Mouse (Mus musculus): ENCODE data around the gene Sv2c. TPM values are rescaled to one million over a fixed set of nuclear protein-coding genes. Genes with fewer than 3 reads are reported as not detected.

Sv2c gene
- total and polyA plus RNA-seq, 2 experiments from 2014 or later = 7.9 to 24.3 TPM

DNA sequence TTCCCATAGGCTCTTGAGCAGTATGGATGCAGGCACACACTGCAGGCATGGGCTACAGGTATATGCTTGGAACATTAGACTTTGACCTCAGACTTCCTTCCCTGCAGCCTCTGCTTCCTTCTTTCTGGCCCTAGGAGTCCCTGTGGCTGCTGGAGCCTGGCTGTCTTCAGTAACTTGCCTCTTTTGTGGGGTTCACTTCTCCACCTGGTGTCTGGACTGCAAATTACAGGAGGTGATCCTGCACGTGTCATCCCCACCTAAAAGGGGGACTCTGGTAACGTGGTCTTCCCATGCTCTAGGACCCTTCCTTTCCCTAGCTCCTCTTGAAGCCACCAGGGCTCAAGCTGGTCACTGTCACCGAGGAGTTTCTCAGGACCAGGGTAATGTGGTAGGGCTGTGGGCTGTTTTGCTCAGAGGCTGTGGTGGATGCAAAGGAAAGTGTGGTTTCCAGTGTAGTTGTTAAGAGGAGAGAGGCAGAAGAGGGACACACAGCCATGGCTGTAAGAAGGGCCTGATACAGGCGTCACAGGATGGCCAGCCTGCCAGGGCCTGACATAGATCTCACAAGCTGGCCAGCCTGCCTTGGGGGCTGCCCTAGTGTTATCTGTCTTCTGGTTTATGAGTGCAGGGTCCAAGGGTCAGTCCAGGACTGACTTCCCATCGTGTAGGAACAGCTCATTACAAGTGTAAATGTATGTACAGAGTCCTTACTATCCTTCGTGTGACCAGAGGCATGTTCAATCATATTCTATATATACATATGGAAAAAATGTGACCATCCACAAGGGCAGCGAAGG, 181.1 kb downstream of the Sv2c start:
- TF ChIP-seq CTCF (IDR thresholded peaks at IDR 0.05) = peak; percentile 75
- no peak overlapping the region for H3K4me2 ChIP-seq (ENCODE audit: low read depth, low read length, poor library complexity, severe bottlenecking)
- H3K36me3 ChIP-seq (ENCODE audit: insufficient read depth, low read length) = no peaks in the 10 kb centered on the region
- DNase-seq (ENCODE audit: low spot score) = peak; percentile 54
- no peaks in the 10 kb centered on the region for H3K9me3 ChIP-seq (ENCODE audit: low read length)
- 71% methylated on average over 7 of the region's 7 CpGs for WGBS
- no peaks in the 10 kb centered on the region for H3K27me3 ChIP-seq (ENCODE audit: insufficient read depth, low read length)
- H3K27ac ChIP-seq (ENCODE audit: low read depth, low read length) = no peak overlapping the region
- no peak overlapping the region for H3K9ac ChIP-seq (replicated peaks; ENCODE audit: low read length, poor library complexity, severe bottlenecking)
- ATAC-seq (ENCODE audit: low FRiP score) = no peak
- H3K4me1 ChIP-seq (ENCODE audit: insufficient read depth, low read length) = no peaks in the 10 kb centered on the region; the same call in 1 of the 2 replicates
- H3K4me3 ChIP-seq (ENCODE audit: low read depth, low read length) = no peak overlapping the region

DNA sequence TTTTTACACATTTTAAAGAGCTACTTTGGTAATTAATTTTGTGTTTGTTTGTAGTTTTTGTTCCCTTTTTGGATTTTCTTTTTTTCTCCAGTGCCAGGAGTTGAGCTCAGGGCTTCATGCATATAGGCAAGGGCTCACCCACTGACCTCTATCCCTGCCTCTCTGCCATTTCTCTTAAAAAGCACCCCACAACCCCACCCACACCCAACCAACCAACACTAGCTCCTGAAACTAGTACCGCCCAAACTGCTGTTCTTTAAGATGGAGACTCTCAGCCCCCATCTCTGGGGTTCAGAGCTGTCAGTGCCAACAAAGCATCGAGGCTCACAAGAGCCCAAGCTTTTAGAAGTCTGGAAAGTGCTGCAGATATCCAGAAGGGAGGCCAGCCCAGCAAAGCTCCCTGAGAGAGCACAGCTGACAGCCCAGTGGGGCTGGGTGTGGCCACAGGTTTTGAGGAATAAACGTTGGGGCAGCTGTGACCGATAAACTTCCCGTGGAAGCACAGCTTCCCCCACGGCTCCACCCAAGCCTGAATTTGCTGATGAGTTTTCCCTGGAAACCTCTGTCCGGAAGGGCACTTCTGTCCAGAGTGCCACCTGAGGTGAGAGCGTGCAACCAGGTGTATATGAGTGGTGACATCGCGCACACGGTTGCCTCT, 181.8 kb downstream of the Sv2c start:
- DNase-seq (ENCODE audit: low spot score) (no peak), ATAC-seq (ENCODE audit: low FRiP score) (no peak)
- Histone ChIP-seq H3K4me1 (ENCODE audit: insufficient read depth, low read length) (no peaks in the 10 kb centered on the region; the same call in 1 of the 2 replicates), H3K9ac (replicated peaks; ENCODE audit: low read length, poor library complexity, severe bottlenecking) (no peak overlapping the region), H3K9me3 (ENCODE audit: low read length) (no peaks in the 10 kb centered on the region), H3K27ac (ENCODE audit: low read depth, low read length) (no peak overlapping the region), H3K36me3 (ENCODE audit: insufficient read depth, low read length) (no peaks in the 10 kb centered on the region), H3K4me2 (ENCODE audit: low read depth, low read length, poor library complexity, severe bottlenecking) (no peak overlapping the region), H3K27me3 (ENCODE audit: insufficient read depth, low read length) (no peaks in the 10 kb centered on the region), H3K4me3 (ENCODE audit: low read depth, low read length) (no peak overlapping the region)
- TF ChIP-seq CTCF (IDR thresholded peaks at IDR 0.05) = no peak
- WGBS = 85% methylated on average over 11 of the region's 11 CpGs

DNA sequence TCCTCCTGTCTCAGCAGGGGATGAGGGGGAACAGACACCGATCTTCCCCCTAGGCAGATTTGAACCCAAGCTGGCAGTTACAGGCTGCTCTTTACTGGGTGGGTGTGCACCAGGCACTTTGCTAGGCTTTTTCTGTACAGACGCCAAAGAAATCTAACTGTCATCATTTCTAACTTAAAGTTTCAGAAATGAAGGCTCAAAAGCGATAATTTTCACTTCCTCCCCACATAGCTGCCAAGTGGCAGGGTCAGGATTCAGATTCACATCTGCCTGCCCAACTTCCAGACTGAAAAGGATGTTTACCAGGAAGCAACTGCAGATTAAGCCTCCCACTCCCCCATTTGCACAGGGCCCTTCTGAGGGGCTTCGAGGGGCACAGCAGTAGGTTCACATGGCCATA, 183.0 kb downstream of the Sv2c start:
- DNase-seq (ENCODE audit: low spot score) (no peak), ATAC-seq (ENCODE audit: low FRiP score) (no peak)
- Histone ChIP-seq H3K4me1 (ENCODE audit: insufficient read depth, low read length) (no peaks in the 10 kb centered on the region; the same call in 1 of the 2 replicates), H3K4me3 (ENCODE audit: low read depth, low read length) (no peak overlapping the region), H3K9me3 (ENCODE audit: low read length) (no peaks in the 10 kb centered on the region), H3K36me3 (ENCODE audit: insufficient read depth, low read length) (no peaks in the 10 kb centered on the region), H3K9ac (replicated peaks; ENCODE audit: low read length, poor library complexity, severe bottlenecking) (no peak overlapping the region), H3K27me3 (ENCODE audit: insufficient read depth, low read length) (no peaks in the 10 kb centered on the region), H3K27ac (ENCODE audit: low read depth, low read length) (no peak overlapping the region), H3K4me2 (ENCODE audit: low read depth, low read length, poor library complexity, severe bottlenecking) (no peak overlapping the region)
- 78% methylated on average over 4 of the region's 4 CpGs for whole genome bisulfite sequencing
- no peak for TF ChIP-seq CTCF (IDR thresholded peaks at IDR 0.05)

DNA sequence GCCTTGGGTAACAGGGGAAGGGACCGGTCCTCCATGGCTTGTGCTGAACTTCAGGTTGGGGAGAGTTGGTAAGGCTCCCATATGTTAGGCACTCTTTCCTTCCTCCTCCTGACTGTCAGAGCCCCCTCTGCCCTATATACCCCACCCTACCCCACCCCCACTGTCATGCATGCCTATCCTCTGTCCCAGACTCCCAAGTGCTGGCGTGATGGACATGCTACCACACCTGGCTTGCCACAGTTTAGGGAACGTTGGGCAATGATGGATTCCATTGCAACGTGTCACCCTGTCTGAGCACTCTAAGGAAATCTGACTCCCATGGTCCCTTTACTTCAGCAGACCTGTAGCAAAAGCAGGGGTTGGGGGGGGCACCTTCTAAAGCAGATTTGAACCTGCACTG, 183.6 kb downstream of the Sv2c start:
- Histone ChIP-seq H3K36me3 (ENCODE audit: insufficient read depth, low read length) (no peaks in the 10 kb centered on the region), H3K9ac (replicated peaks; ENCODE audit: low read length, poor library complexity, severe bottlenecking) (no peak overlapping the region), H3K4me2 (ENCODE audit: low read depth, low read length, poor library complexity, severe bottlenecking) (no peak overlapping the region), H3K27me3 (ENCODE audit: insufficient read depth, low read length) (no peaks in the 10 kb centered on the region), H3K4me1 (ENCODE audit: insufficient read depth, low read length) (no peaks in the 10 kb centered on the region; the same call in 1 of the 2 replicates), H3K9me3 (ENCODE audit: low read length) (no peaks in the 10 kb centered on the region), H3K4me3 (ENCODE audit: low read depth, low read length) (no peak overlapping the region), H3K27ac (ENCODE audit: low read depth, low read length) (no peak overlapping the region)
- WGBS = 92% methylated on average over 4 of the region's 4 CpGs
- DNase-seq (ENCODE audit: low spot score) = no peak
- no peak for ATAC-seq (ENCODE audit: low FRiP score)
- TF ChIP-seq CTCF (IDR thresholded peaks at IDR 0.05) = no peak

DNA sequence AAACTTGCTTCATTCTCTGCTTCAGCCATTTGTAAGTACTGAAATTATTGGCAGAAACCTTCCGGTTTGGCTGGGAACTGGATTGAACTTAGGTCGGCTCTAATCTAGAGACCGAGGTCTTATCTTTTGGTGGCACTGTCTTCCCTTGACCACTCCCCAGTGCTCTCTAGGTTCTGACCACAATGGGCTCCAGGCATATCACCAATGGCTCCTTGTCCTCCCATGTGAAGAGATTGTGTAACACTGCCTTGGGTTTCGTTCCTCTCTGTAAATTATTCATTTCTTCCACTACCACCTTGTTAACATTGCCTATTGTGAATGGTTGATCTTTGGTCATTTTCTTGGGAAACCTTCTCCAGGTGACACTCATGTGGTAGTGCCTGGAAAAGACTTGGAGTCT, 184.0 kb downstream of the Sv2c start:
- Histone ChIP-seq H3K4me2 (ENCODE audit: low read depth, low read length, poor library complexity, severe bottlenecking) (no peak overlapping the region), H3K4me3 (ENCODE audit: low read depth, low read length) (no peak overlapping the region), H3K36me3 (ENCODE audit: insufficient read depth, low read length) (no peaks in the 10 kb centered on the region), H3K9me3 (ENCODE audit: low read length) (no peaks in the 10 kb centered on the region), H3K27ac (ENCODE audit: low read depth, low read length) (no peak overlapping the region), H3K4me1 (ENCODE audit: insufficient read depth, low read length) (no peaks in the 10 kb centered on the region), H3K27me3 (ENCODE audit: insufficient read depth, low read length) (no peaks in the 10 kb centered on the region), H3K9ac (replicated peaks; ENCODE audit: low read length, poor library complexity, severe bottlenecking) (no peak overlapping the region)
- DNase-seq (ENCODE audit: low spot score) (no peak), ATAC-seq (ENCODE audit: low FRiP score) (no peak)
- 97% methylated on average over 4 of the region's 4 CpGs for WGBS
- no peak for TF ChIP-seq CTCF (IDR thresholded peaks at IDR 0.05)

DNA sequence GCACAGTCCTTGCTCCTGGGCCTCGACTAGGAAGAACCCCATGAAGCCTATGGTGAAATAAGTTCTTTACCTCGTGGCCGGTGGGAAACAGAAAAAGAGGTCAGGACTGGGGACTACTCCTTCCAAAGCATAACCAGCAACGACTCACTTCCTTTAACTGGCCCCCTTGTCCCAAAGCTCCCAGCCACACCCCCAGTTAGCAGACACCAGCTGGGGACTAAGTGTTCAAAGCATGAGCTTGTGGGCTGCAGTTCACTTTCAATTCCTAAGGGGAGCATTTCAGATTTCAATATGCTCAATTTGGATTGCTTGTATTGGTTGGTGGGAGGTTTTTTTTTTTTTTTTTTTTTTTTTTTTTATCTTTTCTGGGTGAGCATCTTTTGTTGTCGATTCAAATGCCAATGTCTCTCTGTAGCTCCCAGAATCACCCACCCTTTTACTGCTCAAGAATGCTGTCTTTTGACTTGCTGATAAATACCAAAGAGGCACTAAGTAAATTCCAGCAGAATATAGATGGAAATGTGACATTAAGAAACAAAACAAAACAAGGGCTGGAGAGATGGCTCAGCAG, 186.4 kb downstream of the Sv2c start:
- Histone ChIP-seq H3K27ac (ENCODE audit: low read depth, low read length) (no peak overlapping the region), H3K36me3 (ENCODE audit: insufficient read depth, low read length) (no peaks in the 10 kb centered on the region), H3K9me3 (ENCODE audit: low read length) (no peaks in the 10 kb centered on the region), H3K9ac (replicated peaks; ENCODE audit: low read length, poor library complexity, severe bottlenecking) (no peak overlapping the region), H3K4me3 (ENCODE audit: low read depth, low read length) (no peak overlapping the region), H3K27me3 (ENCODE audit: insufficient read depth, low read length) (no peaks in the 10 kb centered on the region), H3K4me2 (ENCODE audit: low read depth, low read length, poor library complexity, severe bottlenecking) (no peak overlapping the region), H3K4me1 (ENCODE audit: insufficient read depth, low read length) (0 out of 2 replicates have a peak, but pooled peaks cover 4% of the 10 kb centered on the region)
- no peak for ATAC-seq (ENCODE audit: low FRiP score)
- no peak for DNase-seq (ENCODE audit: low spot score)
- no peak for TF ChIP-seq CTCF (IDR thresholded peaks at IDR 0.05)
- WGBS = 59% methylated on average over 5 of the region's 5 CpGs
